Mouse (Mus musculus) thymus, adult 2 months (tissue): ENCODE results near the gene Psmc3.

ENCODE experiments used
- CTCF ChIP-seq: fragments of 200-500 bp; IDR thresholded peaks from 2 replicates; pipeline ENCODE4 v1.5.1; 2012; ENCODE audit warnings: mild to moderate bottlenecking, control low read depth, low read length, moderate library complexity, borderline replicate concordance; ENCODE audit not compliant: control insufficient read depth, poor library complexity, insufficient read depth; ENCODE audit errors: extremely low read depth
- POLR2A ChIP-seq: fragments of 200-500 bp; IDR thresholded peaks from 2 replicates; pipeline ENCODE4 v1.6.1; 2012; ENCODE audit warnings: mild to moderate bottlenecking, low read length, control low read depth, moderate library complexity; ENCODE audit not compliant: control insufficient read depth, poor library complexity, insufficient read depth; ENCODE audit errors: extremely low read depth

DNA sequence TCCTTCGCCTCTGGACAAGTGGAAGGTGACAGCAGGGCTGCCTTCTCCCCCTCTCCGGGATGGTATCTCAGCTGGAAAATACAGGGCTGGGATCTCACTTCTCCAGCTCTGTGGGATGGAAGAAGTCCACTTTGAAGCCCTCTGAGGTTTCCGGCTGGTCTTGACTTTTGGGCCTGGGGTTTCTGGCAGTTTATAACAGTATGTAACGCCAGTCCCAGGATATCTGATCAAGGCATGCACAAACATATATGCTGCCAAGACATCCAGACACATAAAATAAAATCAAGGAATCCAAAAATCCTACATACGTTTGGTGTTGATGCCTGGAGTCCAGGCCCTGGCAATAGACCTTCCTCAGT lies 25.2 kb downstream of the Psmc3 start:
- no peak for TF ChIP-seq CTCF
- TF ChIP-seq POLR2A, result no peak
